Mouse (Mus musculus) natural killer cell, adult 2 months (primary cell): Measurements from ENCODE around the gene Serinc2.

ENCODE experiments used
- DNase-seq, 2 experiments: peaks; one replicate each; pipeline ENCODE4 v3.0.0; 2022; ENCODE audit warnings: low spot score in 2 of 2

The Serinc2 gene

DNA sequence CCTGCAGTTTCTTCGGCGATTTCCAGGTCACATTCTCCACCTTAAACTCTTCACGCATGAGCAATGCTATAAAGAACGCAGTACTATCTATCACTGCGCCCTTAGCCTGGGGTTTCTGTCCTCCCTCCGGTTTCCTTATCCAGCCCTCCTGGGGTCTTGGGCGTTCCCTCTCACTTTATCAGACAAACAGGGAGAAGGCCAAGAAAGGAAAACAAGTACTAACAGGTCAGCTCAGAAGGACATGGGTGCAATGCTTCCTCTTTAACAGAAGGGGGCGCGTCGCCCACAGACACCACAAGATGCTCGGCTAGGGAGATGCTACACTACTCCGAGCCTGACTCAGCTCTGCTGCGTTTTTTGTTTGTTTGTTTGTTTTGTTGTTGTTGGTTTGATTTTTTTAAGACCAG, 18.1 kb upstream of the Serinc2 start:
- no peak for DNase-seq

DNA sequence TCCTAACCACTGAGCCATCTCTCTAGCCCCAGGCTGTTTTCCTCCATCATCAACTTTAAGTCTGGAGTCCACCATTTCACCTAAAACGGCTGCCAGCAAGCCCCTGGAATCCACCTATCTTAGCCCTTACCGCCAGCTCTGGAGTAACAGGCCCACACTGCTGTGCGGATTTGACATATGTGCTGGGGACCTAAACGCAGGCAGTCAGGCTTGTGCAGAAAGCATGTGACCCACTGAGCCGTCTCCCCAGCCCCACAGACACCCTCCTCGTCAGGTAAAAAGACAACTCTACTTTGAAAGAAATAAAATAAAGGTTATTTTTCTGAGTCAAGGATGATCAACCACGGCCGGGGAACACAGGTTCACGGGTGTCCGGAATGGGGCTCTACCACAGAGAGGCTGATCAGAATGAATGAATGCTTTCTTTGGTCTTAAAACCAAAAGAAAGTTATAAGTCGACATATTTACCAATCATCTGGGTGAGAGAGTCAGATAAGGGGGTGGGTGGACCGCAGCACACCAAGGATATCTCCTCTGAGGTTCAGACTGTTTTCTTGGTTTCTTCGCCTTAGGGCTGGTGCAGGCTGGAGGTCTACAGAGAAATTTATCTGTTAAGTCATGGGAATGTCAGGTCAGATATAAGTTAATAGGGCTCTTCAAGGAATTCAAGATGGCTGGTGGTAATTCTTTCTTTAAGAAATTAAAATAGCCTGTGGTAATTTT, 17.4 kb upstream of the Serinc2 start:
- no peak for DNase-seq

DNA sequence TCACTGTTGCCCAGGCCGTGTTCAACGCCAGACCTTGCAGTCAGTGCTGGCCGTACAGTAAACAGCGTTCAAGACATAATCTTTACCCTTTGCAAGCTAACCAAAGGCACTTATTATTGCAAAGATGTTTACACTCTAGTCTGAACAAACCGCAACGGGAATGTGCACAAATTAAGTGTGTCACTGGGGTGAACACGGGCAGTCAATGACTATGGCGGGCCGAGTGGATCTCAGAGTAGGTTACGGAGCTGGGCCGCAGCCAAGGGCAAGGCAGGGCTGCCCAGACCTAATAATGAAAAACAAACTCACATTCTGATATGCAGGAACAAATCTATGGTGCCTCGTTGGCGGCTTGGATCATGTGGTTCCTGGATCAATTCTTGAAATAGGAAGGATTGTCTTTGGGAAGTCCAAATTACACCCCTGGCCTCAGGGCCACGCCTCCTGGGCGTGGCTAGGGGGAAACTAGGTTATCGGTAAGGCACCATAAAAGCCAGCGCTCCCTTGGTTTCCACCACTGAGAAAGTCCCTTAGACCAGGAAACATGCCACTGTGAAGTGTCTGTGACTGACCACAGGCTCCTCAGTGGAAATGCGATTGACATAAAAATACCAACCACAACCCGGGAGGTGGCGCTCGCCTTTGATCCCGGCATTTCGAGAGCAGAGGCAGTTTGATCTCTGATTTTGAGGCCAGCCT, 16.2 kb upstream of the Serinc2 start:
- no peak for DNase-seq

- DNase-seq = no peak
Measured at GRCm38 (mm10) chr4:130294513-130294912, 15.5 kb upstream of the Serinc2 start.

GRCm38 (mm10) chr4:130292271-130292670, 13.3 kb upstream of the Serinc2 start:
- peak; percentile 35 to 61 for DNase-seq

DNA sequence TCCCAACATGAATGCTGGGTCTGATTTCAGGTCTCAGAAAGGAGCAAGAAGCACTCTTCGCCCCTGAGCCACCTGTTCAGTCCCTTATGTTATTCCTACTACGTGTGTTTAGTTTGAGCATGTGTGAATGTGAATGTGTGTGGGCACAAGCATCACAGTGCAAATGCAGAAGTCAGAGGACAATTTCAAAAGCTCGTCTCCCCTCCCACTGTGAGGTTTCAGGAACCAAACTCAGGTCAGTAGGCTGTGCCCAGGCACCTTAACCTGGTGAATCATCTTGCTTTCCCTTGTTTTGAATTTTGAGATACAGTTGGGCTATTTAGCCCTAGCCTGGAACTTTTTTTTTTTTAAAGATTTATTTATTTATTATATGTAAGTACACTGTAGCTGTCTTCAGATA, 10.8 kb upstream of the Serinc2 start:
- no peak for DNase-seq

GRCm38 (mm10) chr4:130286531-130286930, 7.5 kb upstream of the Serinc2 start:
- no peak for DNase-seq

GRCm38 (mm10) chr4:130283826-130284225, 4.8 kb upstream of the Serinc2 start:
- DNase-seq = no peak

DNA sequence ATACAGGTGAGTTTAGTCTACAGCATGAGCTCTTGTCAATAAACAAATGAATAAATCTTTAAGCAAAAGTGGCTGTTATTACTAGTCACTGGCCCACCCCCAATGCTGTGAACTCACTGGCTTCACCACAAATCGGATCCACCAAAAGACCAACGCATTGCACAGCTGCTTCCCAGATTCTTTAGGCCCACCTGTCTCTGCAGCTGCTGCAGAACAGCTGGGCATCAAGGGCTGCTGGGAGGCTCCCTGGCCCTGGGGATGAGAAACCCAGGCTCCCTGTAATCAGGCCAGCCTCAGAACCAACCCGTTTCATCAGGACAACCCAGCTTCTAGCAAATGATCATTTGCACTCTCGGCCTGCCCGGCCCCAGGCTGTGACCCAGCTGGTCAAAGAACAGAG, 3.9 kb upstream of the Serinc2 start:
- DNase-seq = no peak

DNA sequence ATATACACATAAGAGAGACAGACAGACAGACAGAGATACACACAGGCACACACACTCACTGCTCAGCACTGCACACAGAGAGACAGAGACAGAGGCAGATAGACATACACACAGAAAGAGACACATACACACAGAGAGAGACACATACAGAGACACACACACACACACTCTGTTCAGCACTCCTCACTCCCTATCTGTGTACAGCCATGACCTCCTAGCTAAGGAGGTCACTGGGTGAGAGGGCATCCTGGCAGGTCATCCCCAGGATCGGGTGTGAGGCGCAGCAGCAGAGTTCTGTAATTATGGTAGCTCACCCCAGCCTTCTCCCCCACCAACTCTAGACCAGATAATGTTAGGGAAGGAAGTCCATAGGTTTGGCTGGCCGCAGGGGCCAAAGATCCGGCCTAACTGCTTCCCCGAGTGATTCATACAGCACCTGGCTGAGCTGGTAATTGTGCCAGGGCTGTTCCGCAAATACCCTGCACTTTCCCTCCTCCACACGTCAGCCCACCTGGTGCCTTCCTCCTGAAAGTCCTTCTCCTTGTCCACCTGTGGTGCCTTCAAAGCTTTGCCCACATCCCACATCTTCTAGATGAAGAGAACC, 2.3 kb downstream of the Serinc2 start:
- DNase-seq = no peak

DNA sequence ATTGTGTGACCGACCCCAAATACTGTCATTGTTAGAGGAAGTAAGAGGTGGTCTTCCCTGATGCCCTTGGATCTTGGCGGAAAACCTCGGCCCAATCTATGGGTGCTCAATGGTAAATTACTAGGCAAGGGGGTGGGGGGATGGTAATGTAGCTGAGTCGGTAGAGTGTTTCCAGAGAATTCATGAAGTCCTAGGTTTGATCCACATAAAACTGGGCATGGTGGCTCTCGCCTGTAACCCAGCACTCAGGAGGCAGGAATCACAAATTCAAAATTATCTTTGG, 3.2 kb downstream of the Serinc2 start:
- no peak for DNase-seq

DNA sequence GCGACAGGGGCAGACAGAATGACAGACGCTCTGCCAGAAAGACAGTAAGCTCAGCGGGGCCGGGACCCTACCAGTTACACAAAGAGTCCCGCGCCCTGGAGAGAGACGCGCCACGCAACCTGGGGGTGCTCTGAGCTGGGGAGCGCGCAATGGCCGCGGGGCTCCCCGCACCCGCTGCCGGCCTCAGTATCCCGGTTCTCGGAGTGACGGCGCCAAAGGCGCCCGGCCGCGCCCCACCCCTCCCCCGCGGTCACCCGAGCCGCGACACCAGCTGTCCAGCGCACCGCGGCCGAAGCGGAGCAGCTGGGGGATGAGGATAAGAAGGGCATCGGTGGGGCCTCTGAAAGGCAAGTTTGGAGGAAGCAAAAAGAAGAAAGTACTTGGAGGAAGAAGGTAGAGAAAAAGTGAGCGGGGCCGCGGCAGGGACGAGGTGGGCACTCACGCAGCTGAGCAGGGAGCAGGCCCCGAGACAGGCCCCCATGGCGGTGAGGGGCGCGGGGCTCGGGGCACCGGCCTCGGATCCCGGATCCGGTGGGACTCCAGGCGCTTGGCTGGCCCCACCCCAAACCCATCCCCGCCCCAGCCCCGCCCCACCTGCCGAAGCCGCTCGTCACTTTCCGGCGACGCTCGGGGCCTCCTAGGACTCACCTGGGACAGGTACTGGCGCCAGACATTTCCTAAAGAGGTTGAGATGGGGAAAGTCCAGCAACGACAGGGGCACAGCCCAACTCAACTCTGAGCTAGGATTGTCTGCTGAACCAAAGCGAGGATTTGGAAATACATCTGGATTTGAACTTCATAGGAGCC, 3.8 kb downstream of the Serinc2 start:
- DNase-seq = no peak

GRCm38 (mm10) chr4:130274346-130275015, 4.5 kb downstream of the Serinc2 start:
- DNase-seq = no peak

GRCm38 (mm10) chr4:130273698-130274345, 5.2 kb downstream of the Serinc2 start:
- DNase-seq = no peak

- DNase-seq = no peak
Measured at GRCm38 (mm10) chr4:130270611-130271347, 8.2 kb downstream of the Serinc2 start.

- DNase-seq = no peak
Measured at GRCm38 (mm10) chr4:130270089-130270488, 8.9 kb downstream of the Serinc2 start.

DNA sequence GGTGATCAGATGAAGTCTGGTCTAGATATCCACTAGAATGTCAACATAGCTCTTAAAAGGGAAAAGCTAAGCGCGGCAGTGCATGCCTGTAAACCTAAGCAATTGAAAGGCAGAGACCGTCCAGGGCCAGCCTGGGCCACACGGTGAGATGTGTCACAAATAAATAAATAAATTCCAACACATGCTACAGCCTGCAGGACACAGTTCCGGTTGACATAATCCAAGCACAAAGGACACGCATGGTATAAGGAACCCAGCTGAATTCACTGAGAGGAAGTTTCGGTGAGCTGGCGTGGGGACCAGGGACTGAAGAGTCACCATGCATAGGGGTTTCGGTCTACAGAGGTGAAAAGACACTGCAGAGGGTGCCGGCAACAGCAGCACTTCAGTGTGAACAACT, 10.3 kb downstream of the Serinc2 start:
- DNase-seq = no peak

- DNase-seq = no peak
Measured at GRCm38 (mm10) chr4:130267069-130267468, 11.9 kb downstream of the Serinc2 start.

DNA sequence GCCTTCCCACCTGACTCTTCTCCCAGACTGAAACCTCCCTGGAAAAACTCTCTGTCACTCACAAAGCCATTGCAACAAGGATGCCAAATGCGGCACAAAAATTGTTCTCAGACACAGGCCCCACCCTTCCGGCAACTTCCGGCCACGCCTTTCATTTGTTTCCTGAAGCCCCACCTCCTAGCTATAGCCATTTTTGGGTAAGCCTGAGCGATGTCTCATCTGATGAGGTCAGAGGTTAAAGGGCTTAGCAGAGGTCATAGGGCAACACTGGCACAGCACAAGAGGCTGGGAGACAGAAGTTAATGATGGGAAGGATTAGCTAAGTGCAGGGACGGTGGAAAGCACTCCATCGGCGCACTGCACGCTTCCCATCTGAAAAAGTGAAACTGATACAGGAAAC, 12.4 kb downstream of the Serinc2 start:
- no peak for DNase-seq

GRCm38 (mm10) chr4:130264698-130265349, 14.2 kb downstream of the Serinc2 start:
- peak; percentile 28 to 48 for DNase-seq
